In genomic region chr17:24162584-24163175, GRCm38 (mm10) we compare ENCODE assay signal across 8 mouse cellular contexts. TPM values are rescaled to one million over a fixed set of nuclear protein-coding genes. Genes with fewer than 3 reads are reported as not detected.
DNase-seq lines count a peak whose midpoint lies in the region; ATAC-seq and TF ChIP-seq lines count a peak whose summit lies in the region.

No protein-coding gene starts in this region.

- ATAC-seq in embryonic facial prominence, embryonic 11.5 days (replicated peaks; ENCODE audit: insufficient number of reproducible peaks, low FRiP score, low TSS enrichment, low read depth) = no peak
- no peak for ATAC-seq in hindbrain, embryonic 11.5 days (ENCODE audit: low FRiP score)
- ATAC-seq in limb, embryonic 14.5 days (ENCODE audit: low FRiP score, low read depth) = 0 out of 2 replicates have a peak, but pooled peaks have one; percentile 1
- peak; percentile 43 for ATAC-seq in midbrain, embryonic 16.5 days

- TF ChIP-seq POLR2A in testis, adult 2 months (IDR thresholded peaks at IDR 0.05; ENCODE audit: control insufficient read depth, low read depth, low read length) = no peak
- TF ChIP-seq POLR2A in limb, embryonic 14.5 days (IDR thresholded peaks at IDR 0.05; ENCODE audit: borderline replicate concordance, extremely low read depth, insufficient read depth, insufficient read length) = no peak

- no peak for TF ChIP-seq CTCF in testis, adult 2 months (IDR thresholded peaks at IDR 0.05; ENCODE audit: control insufficient read depth, insufficient read depth, insufficient replicate concordance, low read depth, low read length)

- H3K27me3 ChIP-seq in testis, adult 2 months (ENCODE audit: control insufficient read depth, insufficient read depth, low read length) = no peaks in the 10 kb centered on the region
- no peaks in the 10 kb centered on the region for H3K27me3 ChIP-seq in embryonic facial prominence, embryonic 11.5 days (ENCODE audit: control insufficient read depth, insufficient read depth, low read length)
- H3K27me3 ChIP-seq in hindbrain, embryonic 11.5 days (ENCODE audit: control insufficient read depth, insufficient read depth, low read length) = no peaks in the 10 kb centered on the region
- no peaks in the 10 kb centered on the region for H3K27me3 ChIP-seq in limb, embryonic 14.5 days (ENCODE audit: control insufficient read depth, insufficient read depth, low read length)
- H3K27me3 ChIP-seq in midbrain, embryonic 16.5 days (ENCODE audit: control insufficient read depth, insufficient read depth, low read depth, low read length) = no peaks in the 10 kb centered on the region

- WGBS in embryonic facial prominence, embryonic 11.5 days = 31% methylated on average over 17 of the region's 17 CpGs
- WGBS in hindbrain, embryonic 11.5 days = 24% methylated on average over 17 of the region's 17 CpGs
- 32% methylated on average over 17 of the region's 17 CpGs for WGBS in limb, embryonic 14.5 days
- 32% methylated on average over 17 of the region's 17 CpGs for WGBS in midbrain, embryonic 16.5 days

- DNase-seq in testis, postnatal 14 days (ENCODE audit: low spot score) = no peak
- no peak for DNase-seq in embryonic facial prominence, embryonic 11.5 days (ENCODE audit: low spot score)
- no peak for DNase-seq in hindbrain, embryonic 11.5 days (ENCODE audit: low spot score)
- no peak for DNase-seq in limb, embryonic 14.5 days (ENCODE audit: low spot score)
- DNase-seq in gastrocnemius, postnatal 10 days = no peak
- no peak for DNase-seq in right cerebral cortex, postnatal 4 days

- no peaks in the 10 kb centered on the region; the same call in 1 of the 2 replicates for H3K36me3 ChIP-seq in testis, adult 2 months (ENCODE audit: control insufficient read depth, insufficient read depth, low read length)
- no peaks in the 10 kb centered on the region; the same call in 1 of the 2 replicates for H3K36me3 ChIP-seq in embryonic facial prominence, embryonic 11.5 days (replicated peaks; ENCODE audit: control insufficient read depth, insufficient read depth, low read depth, low read length)
- H3K36me3 ChIP-seq in hindbrain, embryonic 11.5 days (ENCODE audit: control insufficient read depth, insufficient read depth, low read length) = no peaks in the 10 kb centered on the region
- peaks cover 27% of the 10 kb centered on the region for H3K36me3 ChIP-seq in limb, embryonic 14.5 days (ENCODE audit: control insufficient read depth, insufficient read depth, low read length)
- peaks cover 3% of the 10 kb centered on the region; the same call in 1 of the 2 replicates for H3K36me3 ChIP-seq in midbrain, embryonic 16.5 days (ENCODE audit: control insufficient read depth, insufficient read depth, low read length)

- H3K4me2 ChIP-seq in embryonic facial prominence, embryonic 11.5 days (ENCODE audit: low read depth, low read length) = peak overlapping the region; percentile 93
- peak overlapping the region; percentile 96 for H3K4me2 ChIP-seq in hindbrain, embryonic 11.5 days (replicated peaks; ENCODE audit: low read depth, low read length)
- H3K4me2 ChIP-seq in limb, embryonic 14.5 days (replicated peaks; ENCODE audit: low read depth, low read length, severe bottlenecking) = peak overlapping the region; percentile 90
- H3K4me2 ChIP-seq in midbrain, embryonic 16.5 days (ENCODE audit: low read length) = peak overlapping the region; percentile 91

- peak overlapping the region; percentile 82 for H3K9ac ChIP-seq in embryonic facial prominence, embryonic 11.5 days (replicated peaks; ENCODE audit: low read length)
- peak overlapping the region; percentile 87 for H3K9ac ChIP-seq in hindbrain, embryonic 11.5 days (ENCODE audit: low read depth, low read length)
- H3K9ac ChIP-seq in limb, embryonic 14.5 days (ENCODE audit: low read depth, low read length, severe bottlenecking) = peak overlapping the region; percentile 74
- peak overlapping the region; percentile 89 for H3K9ac ChIP-seq in midbrain, embryonic 16.5 days (ENCODE audit: low read depth, low read length)

- H3K27ac ChIP-seq in testis, adult 2 months (ENCODE audit: control insufficient read depth, insufficient read depth, low read depth, low read length) = peak overlapping the region; percentile 96
- no peak overlapping the region for H3K27ac ChIP-seq in embryonic facial prominence, embryonic 11.5 days (replicated peaks; ENCODE audit: low read depth, low read length)
- H3K27ac ChIP-seq in hindbrain, embryonic 11.5 days (ENCODE audit: low read depth, low read length) = no peak overlapping the region
- H3K27ac ChIP-seq in limb, embryonic 14.5 days (replicated peaks; ENCODE audit: low read depth, low read length) = no peak overlapping the region
- H3K27ac ChIP-seq in midbrain, embryonic 16.5 days (ENCODE audit: low read length) = peak overlapping the region; percentile 86

- H3K4me3 ChIP-seq in testis, adult 2 months (ENCODE audit: control insufficient read depth, low read depth, low read length) = peak overlapping the region; percentile 93
- peak overlapping the region; percentile 81 for H3K4me3 ChIP-seq in embryonic facial prominence, embryonic 11.5 days (ENCODE audit: low read depth, low read length)
- H3K4me3 ChIP-seq in hindbrain, embryonic 11.5 days (ENCODE audit: low read depth, low read length) = peak overlapping the region; percentile 83
- H3K4me3 ChIP-seq in limb, embryonic 14.5 days (replicated peaks; ENCODE audit: low read length) = peak overlapping the region; percentile 77
- peak overlapping the region; percentile 78 for H3K4me3 ChIP-seq in midbrain, embryonic 16.5 days (ENCODE audit: low read depth, low read length)

- peaks cover 11% of the 10 kb centered on the region for H3K4me1 ChIP-seq in testis, adult 2 months (ENCODE audit: control insufficient read depth, insufficient read depth, low read length)
- H3K4me1 ChIP-seq in embryonic facial prominence, embryonic 11.5 days (ENCODE audit: control insufficient read depth, insufficient read depth, low read length) = no peaks in the 10 kb centered on the region
- peaks cover 5% of the 10 kb centered on the region for H3K4me1 ChIP-seq in hindbrain, embryonic 11.5 days (replicated peaks; ENCODE audit: control insufficient read depth, insufficient read depth, low read length)
- H3K4me1 ChIP-seq in limb, embryonic 14.5 days (ENCODE audit: control insufficient read depth, insufficient read depth, low read length) = peaks cover 11% of the 10 kb centered on the region
- H3K4me1 ChIP-seq in midbrain, embryonic 16.5 days (ENCODE audit: control insufficient read depth, insufficient read depth, low read length) = peaks cover 20% of the 10 kb centered on the region

- H3K9me3 ChIP-seq in embryonic facial prominence, embryonic 11.5 days (replicated peaks; ENCODE audit: control insufficient read depth, low read length) = no peaks in the 10 kb centered on the region
- H3K9me3 ChIP-seq in hindbrain, embryonic 11.5 days (ENCODE audit: control insufficient read depth, low read length) = no peaks in the 10 kb centered on the region
- no peaks in the 10 kb centered on the region for H3K9me3 ChIP-seq in limb, embryonic 14.5 days (ENCODE audit: control insufficient read depth, low read length)
- no peaks in the 10 kb centered on the region for H3K9me3 ChIP-seq in midbrain, embryonic 16.5 days (replicated peaks; ENCODE audit: control insufficient read depth, low read length, poor library complexity, severe bottlenecking)

RNA-seq across cellular contexts. Expression of gene Amdhd2, which starts 0.9 kb away (rescaled TPM):
- 116 and 135 TPM in 2 replicates for polyA plus RNA-seq in testis, adult 2 months (2012; rRNA removed)
- 30.6 and 37.5 TPM in 2 replicates for polyA plus RNA-seq in embryonic facial prominence, embryonic 11.5 days (2014; fragmentation: Nextera tagmentation; extraction: Ambion mirVana)
- polyA plus RNA-seq in hindbrain, embryonic 11.5 days (2014; fragmentation: Nextera tagmentation; extraction: Ambion mirVana) = 31.1 and 33.1 TPM in 2 replicates
- polyA plus RNA-seq in limb, embryonic 14.5 days (2012; rRNA removed) = 31.2 and 39.6 TPM in 2 replicates
- polyA plus RNA-seq in limb, embryonic 14.5 days (2014; fragmentation: Nextera tagmentation; extraction: Ambion mirVana) = 27.4 and 32.6 TPM in 2 replicates
- polyA plus RNA-seq in midbrain, embryonic 16.5 days (2015; fragmentation: Nextera tagmentation; extraction: Ambion mirVana) = 31.1 and 31.6 TPM in 2 replicates
- 10 to 100 TPM; 12.0 to 16.6 TPM for total RNA-seq in gastrocnemius, postnatal 10 days (2021)

RNA-seq across cellular contexts. Expression of gene Atp6v0c, which starts 6.8 kb away (rescaled TPM):
- polyA plus RNA-seq in testis, adult 2 months (2012; rRNA removed) = 329 and 345 TPM in 2 replicates
- polyA plus RNA-seq in embryonic facial prominence, embryonic 11.5 days (2014; fragmentation: Nextera tagmentation; extraction: Ambion mirVana) = 384 and 433 TPM in 2 replicates
- 499 and 514 TPM in 2 replicates for polyA plus RNA-seq in hindbrain, embryonic 11.5 days (2014; fragmentation: Nextera tagmentation; extraction: Ambion mirVana)
- 487 and 720 TPM in 2 replicates for polyA plus RNA-seq in limb, embryonic 14.5 days (2012; rRNA removed)
- polyA plus RNA-seq in limb, embryonic 14.5 days (2014; fragmentation: Nextera tagmentation; extraction: Ambion mirVana) = 511 and 522 TPM in 2 replicates
- polyA plus RNA-seq in midbrain, embryonic 16.5 days (2015; fragmentation: Nextera tagmentation; extraction: Ambion mirVana) = 1,371 and 1,629 TPM in 2 replicates
- total RNA-seq in gastrocnemius, postnatal 10 days (2021) = 100 to 1,000 TPM; 180 to 191 TPM

RNA-seq across cellular contexts. Expression of gene Pdpk1, which starts 12.0 kb away (rescaled TPM):
- 486 and 516 TPM in 2 replicates for polyA plus RNA-seq in testis, adult 2 months (2012; rRNA removed)
- 33.4 and 34.6 TPM in 2 replicates for polyA plus RNA-seq in embryonic facial prominence, embryonic 11.5 days (2014; fragmentation: Nextera tagmentation; extraction: Ambion mirVana)
- 46.5 and 61.7 TPM in 2 replicates for polyA plus RNA-seq in hindbrain, embryonic 11.5 days (2014; fragmentation: Nextera tagmentation; extraction: Ambion mirVana)
- 18.7 and 21.6 TPM in 2 replicates for polyA plus RNA-seq in limb, embryonic 14.5 days (2012; rRNA removed)
- 36.7 and 39.9 TPM in 2 replicates for polyA plus RNA-seq in limb, embryonic 14.5 days (2014; fragmentation: Nextera tagmentation; extraction: Ambion mirVana)
- polyA plus RNA-seq in midbrain, embryonic 16.5 days (2015; fragmentation: Nextera tagmentation; extraction: Ambion mirVana) = 69.2 and 78.5 TPM in 2 replicates
- 10 to 100 TPM; 44.2 to 47.0 TPM for total RNA-seq in gastrocnemius, postnatal 10 days (2021)

RNA-seq across cellular contexts. Expression of gene Tbc1d24, which starts 42.7 kb away (rescaled TPM):
- 7.0 and 9.5 TPM in 2 replicates for polyA plus RNA-seq in testis, adult 2 months (2012; rRNA removed)
- 3.7 and 5.4 TPM in 2 replicates for polyA plus RNA-seq in embryonic facial prominence, embryonic 11.5 days (2014; fragmentation: Nextera tagmentation; extraction: Ambion mirVana)
- 6.2 and 6.3 TPM in 2 replicates for polyA plus RNA-seq in hindbrain, embryonic 11.5 days (2014; fragmentation: Nextera tagmentation; extraction: Ambion mirVana)
- polyA plus RNA-seq in limb, embryonic 14.5 days (2012; rRNA removed) = 31.9 and 52.5 TPM in 2 replicates
- 6.3 and 8.0 TPM in 2 replicates for polyA plus RNA-seq in limb, embryonic 14.5 days (2014; fragmentation: Nextera tagmentation; extraction: Ambion mirVana)
- polyA plus RNA-seq in midbrain, embryonic 16.5 days (2015; fragmentation: Nextera tagmentation; extraction: Ambion mirVana) = 30.6 and 30.8 TPM in 2 replicates
- 1 to 10 TPM; 5.8 to 8.9 TPM for total RNA-seq in gastrocnemius, postnatal 10 days (2021)

RNA-seq across cellular contexts. Expression of gene Ntn3, which starts 46.7 kb away (rescaled TPM):
- 0.35 and 0.54 TPM in 2 replicates for polyA plus RNA-seq in testis, adult 2 months (2012; rRNA removed)
- polyA plus RNA-seq in embryonic facial prominence, embryonic 11.5 days (2014; fragmentation: Nextera tagmentation; extraction: Ambion mirVana) = 6.2 and 7.1 TPM in 2 replicates
- polyA plus RNA-seq in hindbrain, embryonic 11.5 days (2014; fragmentation: Nextera tagmentation; extraction: Ambion mirVana) = 4.4 and 5.0 TPM in 2 replicates
- 32.6 and 42.5 TPM in 2 replicates for polyA plus RNA-seq in limb, embryonic 14.5 days (2012; rRNA removed)
- 14.5 and 19.8 TPM in 2 replicates for polyA plus RNA-seq in limb, embryonic 14.5 days (2014; fragmentation: Nextera tagmentation; extraction: Ambion mirVana)
- 3.9 and 4.4 TPM in 2 replicates for polyA plus RNA-seq in midbrain, embryonic 16.5 days (2015; fragmentation: Nextera tagmentation; extraction: Ambion mirVana)
- 1 to 10 TPM; 1.6 to 2.5 TPM for total RNA-seq in gastrocnemius, postnatal 10 days (2021)

Comparison
In these comparisons a context has a peak if more than half of its experiments do, and no peak if none do; other contexts are left out.
1. H3K27ac ChIP-seq: peak in testis, adult 2 months (single experiment) and midbrain, embryonic 16.5 days (single experiment); none in embryonic facial prominence, embryonic 11.5 days (single experiment), hindbrain, embryonic 11.5 days (single experiment) and limb, embryonic 14.5 days (single experiment).
2. ATAC-seq: peak in limb, embryonic 14.5 days (single experiment) and midbrain, embryonic 16.5 days (single experiment); none in embryonic facial prominence, embryonic 11.5 days (single experiment) and hindbrain, embryonic 11.5 days (single experiment).
3. Peak in every context shown above with its lines, with median percentiles within 50 percentile points of each other: H3K4me3 ChIP-seq, H3K4me2 ChIP-seq and H3K9ac ChIP-seq.